Mouse (Mus musculus) stomach, embryonic 14.5 days (tissue): Measurements from ENCODE around the gene Fancd2. TPM values are rescaled to one million over a fixed set of nuclear protein-coding genes. Genes with fewer than 3 reads are reported as not detected.

Experiments used
- ATAC-seq: fragments of 200-750 bp; cut with Nextera tagmentation; 2 replicates; pipeline ENCODE4 v1.8.0; 2017; ENCODE audit warnings: low read depth, moderate TSS enrichment; ENCODE audit not compliant: insufficient number of reproducible peaks, insufficient read depth, low FRiP score
- H3K27ac ChIP-seq: fragments of 300-500 bp; sonication (generic); 2 replicates; pipeline ENCODE4 v1.5.1; 2014; ENCODE audit warnings: mild to moderate bottlenecking, low read length, moderate library complexity, mixed read lengths
- H3K27me3 ChIP-seq: fragments of 300-500 bp; sonication (generic); 2 replicates; pipeline ENCODE4 v1.6.1; 2014; ENCODE audit warnings: low read length, control low read depth, mixed read lengths; ENCODE audit not compliant: control insufficient read depth, insufficient read depth
- H3K36me3 ChIP-seq: fragments of 300-500 bp; sonication (generic); 2 replicates; pipeline ENCODE4 v1.6.1; 2014; ENCODE audit warnings: mild to moderate bottlenecking, control low read depth, low read length, moderate library complexity, mixed read lengths; ENCODE audit not compliant: control insufficient read depth, insufficient read depth
- H3K4me1 ChIP-seq: fragments of 300-500 bp; sonication (generic); 2 replicates; pipeline ENCODE4 v1.6.1; 2014; ENCODE audit warnings: low read length, control low read depth, mixed read lengths; ENCODE audit not compliant: control insufficient read depth, insufficient read depth
- H3K4me2 ChIP-seq: fragments of 300-500 bp; sonication (generic); replicated peaks from 2 replicates; pipeline ENCODE4 v1.6.1; 2014; ENCODE audit warnings: low read depth, low read length, control low read depth
- H3K4me3 ChIP-seq: fragments of 300-500 bp; sonication (generic); 2 replicates; pipeline ENCODE4 v1.5.1; 2014; ENCODE audit warnings: low read depth, low read length, control low read depth
- H3K9ac ChIP-seq: fragments of 300-500 bp; sonication (generic); replicated peaks from 2 replicates; pipeline ENCODE4 v1.6.1; 2014; ENCODE audit warnings: low read depth, mild to moderate bottlenecking, control low read depth, low read length, moderate library complexity, mixed read lengths
- H3K9me3 ChIP-seq: fragments of 300-500 bp; sonication (generic); 2 replicates; pipeline ENCODE4 v1.6.1; 2016; ENCODE audit warnings: low read depth, low read length, control low read depth; ENCODE audit not compliant: control insufficient read depth
- WGBS: fragments of 180-500 bp; shearing (Covaris S2); extraction: QIAGEN DNeasy Blood & Tissue Kit; methylation state at CpG from one replicate; pipeline ENCODE4 v1.1.7; 2014; 5-methylcytosine and 5-hydroxymethylcytosine counted together
- polyA plus RNA-seq: library from polyadenylated mRNA; unstranded; fragments of >200 nt; fragmentation: Nextera tagmentation; extraction: Ambion mirVana; gene quantifications from 2 replicates; pipeline ENCODE4 v1.2.1, GENCODE M21; 2014

Fancd2 gene
- polyA plus RNA-seq, 1 experiment from 2014 or later = 13.8 TPM

DNA sequence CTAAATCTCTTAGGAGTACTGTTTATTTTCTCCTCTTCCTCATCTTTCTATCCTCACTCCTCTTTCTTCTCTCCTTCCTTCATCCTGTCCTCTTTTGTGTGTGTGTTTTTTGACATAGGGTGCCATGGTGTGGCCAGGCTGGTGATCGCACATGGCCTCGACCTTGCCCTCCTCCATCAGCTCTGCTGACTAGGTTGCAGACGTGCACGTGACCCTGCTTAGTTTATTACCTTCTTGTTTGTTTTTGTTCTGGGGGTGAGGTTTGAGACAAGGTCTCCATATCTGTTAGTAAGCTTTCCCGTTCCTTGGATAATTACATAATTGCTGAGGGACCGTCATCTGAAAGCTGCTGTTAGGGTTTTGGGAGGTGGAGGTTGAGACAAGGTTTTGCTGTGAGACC is 77.4 kb downstream of the Fancd2 start:
- WGBS = 67% methylated on average over 6 of the region's 6 CpGs
- no peak for ATAC-seq

DNA sequence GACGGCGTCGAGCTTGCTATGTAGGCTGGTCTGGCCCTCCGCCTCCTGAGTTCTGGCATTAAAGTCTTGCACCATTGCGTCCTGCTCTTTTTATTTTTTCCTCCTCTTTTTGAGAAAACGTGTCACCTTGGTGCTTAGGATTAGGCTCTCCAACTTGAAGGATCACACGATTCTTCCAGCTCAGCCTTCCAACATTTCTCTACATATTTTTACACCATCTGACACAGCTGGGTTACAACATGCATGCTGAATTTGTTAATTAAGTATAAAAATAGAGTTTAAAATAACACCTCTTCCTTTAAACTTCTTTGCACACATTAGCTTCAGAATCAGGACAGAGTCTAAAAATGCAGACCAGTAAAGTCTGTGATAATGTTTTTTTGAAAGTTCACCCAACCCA is 77.8 kb downstream of the Fancd2 start:
- Histone ChIP-seq H3K27ac (no peak overlapping the region), H3K9me3 (no peaks in the 10 kb centered on the region), H3K36me3 (peaks cover 16% of the 10 kb centered on the region), H3K27me3 (no peaks in the 10 kb centered on the region), H3K4me1 (peaks cover 10% of the 10 kb centered on the region), H3K4me2 (no peak overlapping the region), H3K9ac (no peak overlapping the region), H3K4me3 (no peak overlapping the region)
- ATAC-seq = no peak
- WGBS = 89% methylated on average over 7 of the region's 7 CpGs

More for the DNA sequence above, 77.4 kb downstream of the Fancd2 start:
- peaks cover 10% of the 10 kb centered on the region for H3K4me1 ChIP-seq
- no peak overlapping the region for H3K27ac ChIP-seq
- no peaks in the 10 kb centered on the region for H3K9me3 ChIP-seq
- H3K9ac ChIP-seq = no peak overlapping the region
- H3K4me3 ChIP-seq = no peak overlapping the region
- no peak overlapping the region for H3K4me2 ChIP-seq
- peaks cover 12% of the 10 kb centered on the region; the same call in 1 of the 2 replicates for H3K36me3 ChIP-seq
- H3K27me3 ChIP-seq = no peaks in the 10 kb centered on the region

DNA sequence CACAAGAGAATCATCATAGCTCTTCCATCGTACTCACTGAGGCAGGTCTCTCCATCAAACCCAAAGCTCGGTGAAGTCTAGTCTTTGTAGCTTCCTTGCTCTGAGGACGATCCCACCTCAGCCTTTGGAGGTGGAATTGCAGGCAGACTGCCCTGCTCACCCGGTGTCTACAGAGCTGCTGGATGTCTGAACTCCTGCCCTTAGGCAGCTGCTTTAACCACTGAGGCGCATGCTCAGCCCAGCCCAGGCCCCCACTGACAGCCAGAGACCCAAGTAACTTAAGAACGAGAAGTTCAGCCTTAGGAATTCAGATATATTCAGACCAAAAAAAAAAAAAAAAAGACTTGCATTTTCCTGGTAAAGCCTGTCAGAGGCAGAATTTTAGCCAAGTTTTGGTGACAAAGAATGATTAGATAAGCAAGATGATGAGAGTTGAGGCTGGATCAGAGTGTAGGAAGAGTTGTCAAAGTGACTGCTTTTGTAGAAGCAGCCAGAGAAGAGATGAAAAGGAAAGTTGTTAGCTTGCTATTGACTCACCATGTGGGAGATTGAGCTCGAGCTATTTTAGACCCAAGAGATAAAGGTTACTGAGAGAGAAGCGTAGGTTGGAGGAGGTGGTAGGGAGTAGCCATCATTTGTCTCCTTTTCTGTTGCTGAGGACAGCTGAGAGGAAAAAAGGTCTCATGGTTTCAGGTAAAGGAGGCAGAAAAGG is 80.9 kb downstream of the Fancd2 start:
- H3K27me3 ChIP-seq = no peaks in the 10 kb centered on the region
- H3K4me1 ChIP-seq = no peaks in the 10 kb centered on the region
- ATAC-seq = no peak
- H3K36me3 ChIP-seq = peaks cover 46% of the 10 kb centered on the region
- no peak overlapping the region for H3K9ac ChIP-seq
- H3K4me3 ChIP-seq = no peak overlapping the region
- WGBS = 86% methylated on average over 8 of the region's 8 CpGs
- no peak overlapping the region for H3K27ac ChIP-seq
- H3K4me2 ChIP-seq = no peak overlapping the region
- no peaks in the 10 kb centered on the region for H3K9me3 ChIP-seq

DNA sequence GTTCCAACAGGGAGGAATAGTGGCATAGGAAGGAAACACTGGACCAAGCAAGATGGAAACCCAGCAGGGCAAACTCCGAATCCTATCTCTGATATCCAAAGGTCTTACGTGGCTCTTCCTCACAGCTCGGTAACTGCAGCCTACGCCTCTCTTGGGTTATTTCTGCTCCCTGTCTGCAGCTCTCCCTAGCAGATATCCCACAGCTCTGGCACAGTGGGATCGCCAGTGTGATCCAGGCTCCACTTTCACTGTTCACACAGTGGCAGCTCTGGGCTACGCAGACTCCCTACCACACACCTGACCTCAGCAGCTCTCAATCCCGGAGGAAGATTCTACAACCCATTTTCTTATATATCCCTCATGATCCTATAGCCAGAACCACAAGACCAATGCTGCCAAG is 82.7 kb downstream of the Fancd2 start:
- 98% methylated on average over 7 of the region's 7 CpGs for WGBS
- H3K4me2 ChIP-seq = no peak overlapping the region
- H3K9me3 ChIP-seq = no peaks in the 10 kb centered on the region
- H3K36me3 ChIP-seq = peaks cover 56% of the 10 kb centered on the region
- H3K27me3 ChIP-seq = no peaks in the 10 kb centered on the region
- H3K9ac ChIP-seq = no peak overlapping the region
- H3K27ac ChIP-seq = no peak overlapping the region
- no peak for ATAC-seq
- no peak overlapping the region for H3K4me3 ChIP-seq
- no peaks in the 10 kb centered on the region for H3K4me1 ChIP-seq

DNA sequence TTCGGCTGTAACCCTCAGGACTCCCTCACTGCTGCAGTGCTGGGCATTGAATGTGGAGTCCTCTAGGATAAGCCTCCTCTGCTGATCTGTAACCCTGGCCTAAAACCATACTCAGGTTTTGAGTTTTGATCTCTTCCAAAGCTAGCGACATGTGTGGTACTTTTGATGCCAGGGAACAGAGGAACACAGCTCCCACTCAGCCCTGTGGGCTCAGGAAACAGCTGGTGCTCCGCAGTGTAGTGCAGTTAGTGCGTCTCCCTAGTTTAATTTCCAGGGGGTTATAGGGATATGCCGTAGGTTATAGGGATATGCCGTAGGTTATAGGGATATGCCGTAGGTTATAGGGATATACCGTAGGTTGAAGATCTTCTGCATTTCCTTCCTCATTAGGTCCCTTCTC is 83.5 kb downstream of the Fancd2 start:
- H3K9me3 ChIP-seq = no peaks in the 10 kb centered on the region
- H3K4me1 ChIP-seq = no peaks in the 10 kb centered on the region
- peaks cover 49% of the 10 kb centered on the region for H3K36me3 ChIP-seq
- H3K9ac ChIP-seq = no peak overlapping the region
- H3K4me2 ChIP-seq = no peak overlapping the region
- no peak overlapping the region for H3K27ac ChIP-seq
- no peak overlapping the region for H3K4me3 ChIP-seq
- no peaks in the 10 kb centered on the region for H3K27me3 ChIP-seq
- no peak for ATAC-seq
- WGBS = 96% methylated on average over 8 of the region's 8 CpGs

DNA sequence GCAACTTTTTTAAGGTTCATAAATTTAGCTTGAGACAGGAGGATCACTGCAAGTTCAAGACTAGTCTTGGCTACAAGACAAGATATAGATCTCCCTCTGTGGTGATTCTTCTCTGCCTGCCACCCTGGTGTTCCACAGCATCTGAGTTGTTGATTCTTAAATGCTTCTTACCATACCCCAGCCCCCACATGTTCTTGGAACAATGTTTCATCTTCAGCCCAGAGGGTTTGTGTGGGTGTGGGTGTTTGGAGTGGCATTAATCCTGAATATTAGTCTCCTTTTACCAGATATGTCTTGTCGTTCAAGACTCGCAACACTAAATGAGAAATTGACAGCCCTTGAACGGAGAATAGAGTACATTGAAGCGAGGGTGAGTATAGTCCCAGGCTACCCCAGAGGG is 84.0 kb downstream of the Fancd2 start:
- Histone ChIP-seq H3K9ac (no peak overlapping the region), H3K4me1 (no peaks in the 10 kb centered on the region), H3K4me3 (no peak overlapping the region), H3K27ac (no peak overlapping the region), H3K27me3 (no peaks in the 10 kb centered on the region), H3K4me2 (no peak overlapping the region), H3K9me3 (no peaks in the 10 kb centered on the region), H3K36me3 (peaks cover 45% of the 10 kb centered on the region)
- WGBS = 95% methylated on average over 4 of the region's 4 CpGs
- no peak for ATAC-seq

DNA sequence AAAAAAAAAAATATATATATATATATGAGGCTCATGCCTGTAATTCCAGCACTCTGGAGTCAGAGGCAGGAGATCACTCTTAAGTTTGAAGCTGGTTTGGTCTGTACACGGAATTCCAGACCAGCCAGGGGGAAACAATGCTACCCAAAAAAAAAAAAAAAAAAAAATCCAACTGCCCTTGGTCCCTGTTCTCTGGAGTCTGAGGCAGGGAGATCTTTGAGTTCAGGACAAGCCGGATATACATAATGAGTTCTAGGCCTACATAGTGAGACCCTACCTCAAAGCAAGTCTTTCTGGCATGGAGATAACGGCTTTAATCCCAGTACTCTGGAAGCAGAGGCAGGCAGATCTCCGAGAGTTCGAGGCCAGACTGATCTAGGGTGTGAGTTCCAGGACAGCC is 91.9 kb downstream of the Fancd2 start:
- peak overlapping the region; percentile 84 for H3K4me2 ChIP-seq

DNA sequence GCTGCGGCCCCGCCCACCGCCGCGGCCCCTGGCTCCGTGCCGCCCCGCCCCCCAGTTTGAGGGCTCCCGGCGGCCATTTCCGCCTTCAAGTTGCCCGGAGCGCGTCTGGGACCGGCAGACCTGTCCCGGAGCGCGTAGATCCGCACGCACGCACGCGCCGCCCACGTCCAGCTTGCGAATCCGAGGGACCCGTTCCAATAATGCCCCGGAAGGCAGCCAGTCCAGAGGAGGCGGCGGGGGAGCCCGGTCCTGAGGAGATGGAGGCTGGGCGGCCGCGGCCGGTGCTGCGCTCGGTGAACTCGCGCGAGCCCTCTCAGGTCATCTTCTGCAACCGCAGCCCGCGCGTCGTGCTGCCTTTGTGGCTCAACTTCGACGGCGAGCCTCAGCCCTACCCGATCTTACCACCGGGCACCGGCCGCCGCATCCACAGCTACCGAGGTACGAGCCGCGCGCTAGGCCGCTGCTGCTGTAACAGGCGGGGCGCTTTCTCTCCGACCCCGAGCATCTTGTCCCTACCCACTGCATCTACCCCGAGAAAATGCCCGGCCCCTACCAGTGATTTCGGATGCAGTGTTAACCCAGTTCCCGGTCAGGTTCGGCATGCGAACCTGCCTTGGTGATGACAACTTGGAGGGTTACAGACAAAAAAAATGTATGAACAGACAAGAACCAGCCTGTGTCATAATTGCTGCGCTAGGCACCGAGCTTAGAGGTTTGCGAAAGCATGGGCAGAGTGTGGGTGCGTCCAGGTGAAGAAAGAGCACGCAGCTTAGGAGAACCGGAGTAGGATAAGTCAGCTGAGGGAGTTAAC is 92.7 kb downstream of the Fancd2 start, which contains the start of gene Vhl:
Gene Vhl (plus strand): TSS at position 19 of the 811 bp plus-strand sequence.
- H3K9ac ChIP-seq = peak within 1 kb of the TSS; percentile 77
- H3K36me3 ChIP-seq = peaks cover 9% of the 10 kb centered on the region
- WGBS = under 1% methylated on average over 74 of the region's 76 CpGs
- peaks cover 11% of the 10 kb centered on the region for H3K4me1 ChIP-seq
- peak within 1 kb of the TSS; percentile 84 for H3K27ac ChIP-seq
- peak within 1 kb of the TSS; percentile 69 for H3K4me3 ChIP-seq
- peak within 1 kb of the TSS; percentile 84 for H3K4me2 ChIP-seq
- H3K27me3 ChIP-seq = no peaks in the 10 kb centered on the region
- peak; percentile 90 for ATAC-seq
- no peaks in the 10 kb centered on the region for H3K9me3 ChIP-seq

More for the DNA sequence above, 91.9 kb downstream of the Fancd2 start:
- Histone ChIP-seq H3K4me3 (peak overlapping the region; percentile 69), H3K27me3 (no peaks in the 10 kb centered on the region), H3K36me3 (peaks cover 5% of the 10 kb centered on the region), H3K9ac (no peak overlapping the region), H3K4me1 (peaks cover 11% of the 10 kb centered on the region), H3K9me3 (no peaks in the 10 kb centered on the region), H3K27ac (peak overlapping the region; percentile 44)
- 65% methylated on average over 5 of the region's 5 CpGs for WGBS
- ATAC-seq = no peak
